Mouse (Mus musculus) CH12F3 (cell line): ENCODE measurements around the gene Cox11.

Source experiments
- in situ Hi-C: fragments of 300-500 bp; cut with MboI; formaldehyde crosslinking; loops from 2 replicates; pipeline ENCODE4 v1.14.3; 2020; ENCODE audit warnings: low sequenced_read_pairs

The Cox11 gene

DNA sequence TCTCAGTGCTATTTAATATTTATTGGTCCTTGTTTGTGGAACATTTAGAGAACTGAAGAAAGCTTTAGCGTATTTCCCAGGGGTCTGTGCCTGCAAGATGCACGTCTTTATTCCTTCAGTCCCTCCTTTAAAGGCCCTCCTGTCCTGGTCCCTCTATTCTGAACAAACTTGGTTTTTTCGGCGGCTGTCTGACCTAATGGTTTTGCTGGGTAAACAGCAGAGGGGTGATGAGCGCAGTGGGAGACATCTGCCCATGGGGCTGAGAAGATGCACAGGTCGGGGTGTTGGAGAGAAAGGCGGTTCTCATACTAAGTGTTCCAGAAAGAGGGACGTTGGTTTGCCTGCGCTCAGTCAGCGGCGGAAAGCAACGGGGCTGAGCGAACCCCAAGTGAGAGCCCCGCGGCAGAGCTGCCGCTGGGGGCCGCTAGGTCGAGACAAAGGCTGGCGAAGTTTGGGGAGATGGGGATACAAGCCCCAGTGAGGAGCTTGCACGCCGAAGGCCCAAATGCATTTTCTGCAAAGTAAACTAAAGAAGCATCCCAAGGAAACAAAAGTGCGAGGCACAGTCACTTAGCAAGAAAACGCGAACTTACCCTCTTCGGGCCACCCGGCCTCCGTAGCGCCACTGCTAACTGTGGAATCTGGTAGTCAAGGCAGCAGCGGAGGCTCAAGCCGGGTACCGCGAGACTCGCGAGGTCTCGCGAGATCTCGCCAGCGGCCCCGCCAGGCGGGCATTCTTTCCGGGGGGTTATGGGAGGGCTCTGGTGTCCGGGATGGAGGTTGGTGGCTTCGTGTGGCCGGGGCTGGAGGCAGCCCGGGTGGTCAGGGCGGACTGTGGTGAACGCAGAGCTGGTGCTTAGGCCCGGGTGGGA is at the start of gene Cox11, which contains the start of gene Stxbp4:
Gene Cox11 (plus strand): TSS at position 734 of the 872 bp plus-strand sequence.
Gene Stxbp4 (minus strand): TSS at position 645 of the 872 bp plus-strand sequence.
- in situ Hi-C loops = loop anchor here (10.0 kb wide), 1 partner anchor 443 kb away; no protein-coding TSS in a partner anchor

DNA sequence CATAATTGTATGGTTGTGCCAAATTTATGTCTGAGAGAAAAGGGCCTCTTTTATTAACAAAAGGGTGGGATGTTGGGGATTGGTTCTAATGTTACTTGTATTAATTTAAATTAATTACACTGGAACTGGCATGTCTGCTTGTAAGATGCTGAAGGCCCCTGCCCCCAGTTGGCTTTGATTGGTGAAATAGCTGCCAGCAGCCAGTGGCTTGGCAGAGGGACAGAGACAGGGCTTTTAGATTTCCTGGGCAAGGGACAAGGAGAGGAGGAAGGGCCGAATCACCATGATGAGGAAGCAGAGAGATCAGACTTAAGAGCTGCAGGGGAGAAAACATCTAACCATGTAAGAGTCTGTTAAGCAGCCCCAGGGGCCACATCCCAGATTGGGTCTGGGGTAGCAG is 47.0 kb upstream of the Cox11 start:
- in situ Hi-C loops = no loop called here

DNA sequence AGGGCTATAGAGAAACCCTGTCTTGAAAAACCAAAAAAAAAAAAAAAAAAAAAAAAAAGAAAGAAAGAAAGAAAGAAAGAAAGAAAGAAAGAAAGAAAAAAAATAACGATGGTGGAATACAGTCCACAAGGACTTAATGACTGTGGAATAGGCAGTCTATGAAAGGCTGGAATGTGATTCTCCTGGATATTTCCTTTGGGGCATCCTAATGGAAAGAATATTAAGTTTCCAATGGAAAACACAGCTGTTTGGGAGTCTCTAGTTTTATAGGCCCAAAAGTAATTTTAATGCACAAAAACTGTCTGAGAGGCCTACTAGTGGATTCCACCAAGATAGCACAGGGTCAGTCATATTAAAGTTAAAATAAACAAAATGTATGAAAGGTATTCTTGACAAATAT is 42.1 kb upstream of the Cox11 start:
- in situ Hi-C loops = no loop called here

DNA sequence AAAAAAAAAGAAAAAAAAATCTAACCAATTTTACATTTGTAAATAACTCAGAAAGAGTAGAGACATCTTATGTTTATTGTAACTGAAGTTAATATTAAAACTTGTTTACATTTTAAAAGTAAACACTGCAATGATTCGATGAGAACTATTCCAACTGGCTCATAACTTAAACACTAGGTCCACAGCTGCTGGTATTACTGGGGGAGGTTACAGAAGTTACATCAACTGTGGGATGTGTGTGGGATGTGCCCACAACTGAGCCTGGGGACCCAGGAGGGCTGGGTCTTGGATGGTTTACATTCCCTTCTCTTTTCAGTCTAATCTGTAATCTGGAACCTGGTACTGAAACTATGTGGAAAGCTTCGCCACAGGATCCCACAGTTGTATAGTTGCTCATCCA is 34.9 kb upstream of the Cox11 start:
- in situ Hi-C loops = loop anchor here (25.0 kb wide), 1 partner anchor 616 kb away; no protein-coding TSS in a partner anchor

DNA sequence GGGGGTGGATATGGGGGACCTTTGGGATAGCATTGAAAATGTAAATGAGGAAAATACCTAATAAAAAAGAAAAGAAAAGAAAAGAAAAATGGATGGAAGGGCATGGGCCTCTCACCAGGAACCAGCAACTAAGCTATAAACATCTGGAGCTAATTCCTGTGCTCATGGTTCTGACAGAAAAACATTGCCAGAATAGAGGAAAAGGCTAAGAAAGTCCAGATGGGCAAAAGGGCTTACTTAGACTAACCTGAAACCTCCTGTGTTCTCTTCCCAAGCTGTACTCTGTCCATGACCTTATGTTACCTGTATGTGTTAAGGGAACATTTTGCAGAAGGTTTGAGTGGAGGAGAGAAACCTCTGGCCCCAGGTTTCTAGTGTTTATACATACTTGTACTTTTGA is 25.9 kb upstream of the Cox11 start:
- in situ Hi-C loops = loop anchor here (10.0 to 25.0 kb wide), 2 partner anchors 427 to 625 kb away; partner anchors contain the start of gene Gm45716

DNA sequence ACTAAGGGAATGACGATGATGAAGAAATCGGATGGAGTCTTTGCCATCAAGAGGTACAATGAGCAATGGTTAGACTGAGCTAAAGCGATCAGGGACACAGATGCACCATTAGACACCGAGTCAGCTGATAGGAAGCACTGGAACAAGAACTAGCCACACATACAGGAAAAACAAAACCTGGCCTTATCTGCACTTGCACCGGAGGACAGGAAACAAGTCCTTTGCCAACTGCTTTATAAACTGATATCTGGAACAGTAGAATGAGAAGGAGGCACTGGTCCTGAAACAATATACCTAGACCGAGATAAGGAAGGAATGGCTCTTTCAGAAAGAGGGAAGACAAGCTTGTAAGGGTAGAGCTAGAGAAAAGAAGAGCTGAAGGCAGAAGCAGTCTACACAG is 23.2 kb upstream of the Cox11 start:
- in situ Hi-C loops = loop anchor here (5.0 to 25.0 kb wide), 3 partner anchors 307 to 627 kb away; partner anchors contain the start of gene Gm45716

DNA sequence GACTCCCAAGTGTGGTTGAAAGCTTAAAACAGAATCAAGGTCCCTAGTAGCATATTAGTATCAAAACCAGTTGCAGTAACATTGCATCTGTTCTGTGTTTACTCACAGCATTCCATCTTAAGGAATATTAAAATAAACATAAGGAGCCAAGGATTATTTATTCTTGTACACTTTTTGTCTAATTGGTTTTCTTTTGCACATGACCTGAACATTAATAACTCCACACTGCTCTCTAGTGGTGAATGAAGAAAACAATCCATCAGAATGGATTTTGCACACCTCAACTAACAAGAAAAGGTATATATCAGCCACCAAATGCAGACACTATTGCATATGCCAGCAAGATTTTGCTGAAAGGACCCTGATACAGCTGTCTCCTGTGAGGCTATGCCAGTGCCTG is 21.5 kb upstream of the Cox11 start:
- in situ Hi-C loops = loop anchor here (5.0 to 25.0 kb wide), 3 partner anchors 309 to 629 kb away; partner anchors contain the start of gene Gm45716

DNA sequence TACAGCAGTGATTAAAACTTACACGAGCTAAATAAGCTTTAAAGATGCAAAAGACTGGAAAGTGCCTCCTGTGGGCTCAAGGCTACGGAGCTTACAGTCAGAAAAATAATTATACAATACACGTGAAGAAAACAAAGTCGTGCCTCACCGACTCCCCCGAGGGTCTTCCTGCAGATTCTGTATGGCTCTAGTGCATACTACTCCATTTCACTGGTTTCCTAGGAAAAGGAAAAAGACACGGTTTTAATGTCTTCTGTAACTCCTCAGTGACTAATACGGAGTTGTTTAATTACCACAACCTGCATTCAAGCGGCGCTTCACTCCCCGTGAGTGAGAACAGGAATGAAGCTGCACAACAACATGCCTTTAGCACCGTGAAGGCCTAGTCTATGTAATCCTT is 15.9 kb upstream of the Cox11 start:
- in situ Hi-C loops = loop anchor here (25.0 kb wide), 1 partner anchor 635 kb away; no protein-coding TSS in a partner anchor

DNA sequence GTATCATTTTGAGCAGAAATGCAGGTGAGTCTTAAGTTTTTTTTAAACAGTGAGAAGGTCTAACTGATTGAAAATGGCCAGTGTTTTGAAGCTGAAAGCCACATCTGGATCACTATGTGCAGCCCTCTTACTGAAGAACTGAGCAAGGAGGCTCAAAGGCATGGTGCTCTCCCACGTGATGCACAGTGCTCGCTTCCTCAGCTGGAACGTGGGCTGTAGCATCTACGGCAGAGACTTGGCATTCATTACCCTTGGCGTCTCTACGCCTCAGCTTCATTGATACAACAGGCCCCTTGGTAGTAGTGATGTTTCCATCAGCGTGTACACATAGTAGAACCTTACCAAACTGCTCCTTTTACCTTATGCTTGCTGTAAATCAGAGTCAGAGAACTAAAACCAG is 15.5 kb upstream of the Cox11 start:
- in situ Hi-C loops = loop anchor here (25.0 kb wide), 1 partner anchor 635 kb away; no protein-coding TSS in a partner anchor

DNA sequence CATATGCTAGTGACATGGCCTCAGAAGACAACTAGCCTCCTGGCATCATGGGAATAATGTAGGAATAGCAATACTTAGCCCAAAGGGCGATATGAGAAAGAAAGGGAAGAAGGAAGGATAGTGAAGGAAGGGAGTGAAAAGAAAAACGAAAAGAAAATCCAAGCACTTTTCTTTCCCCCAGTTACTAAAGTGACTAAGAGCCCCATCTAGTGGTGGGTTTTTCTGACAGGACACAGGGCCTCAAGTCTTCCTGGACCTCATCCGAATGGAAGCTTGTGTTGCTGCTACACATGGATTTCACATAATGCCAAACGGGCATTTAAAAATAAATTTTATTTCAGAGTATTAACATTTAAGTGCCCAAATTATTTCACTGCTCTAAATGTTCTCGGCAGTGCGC is 14.5 kb upstream of the Cox11 start:
- in situ Hi-C loops = loop anchor here (25.0 kb wide), 1 partner anchor 636 kb away; no protein-coding TSS in a partner anchor

DNA sequence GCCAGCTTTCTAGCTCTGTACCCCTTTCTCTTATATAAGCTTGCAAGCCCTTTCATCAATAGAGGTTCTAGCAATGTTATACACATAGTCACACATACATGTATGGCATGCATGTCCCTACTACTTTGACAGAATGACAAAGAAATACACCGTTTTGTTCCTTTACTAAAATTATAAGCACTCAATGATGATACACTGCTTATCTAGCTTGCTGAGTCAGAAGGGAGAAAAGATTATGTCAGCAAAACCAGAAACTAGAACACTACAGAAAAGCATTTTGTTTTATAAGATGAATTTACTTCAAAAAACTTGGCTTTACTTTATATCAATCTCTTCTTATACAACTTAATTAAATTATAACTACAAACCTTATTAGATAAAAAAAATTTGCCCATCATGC is 12.8 kb upstream of the Cox11 start:
- in situ Hi-C loops = no loop called here

DNA sequence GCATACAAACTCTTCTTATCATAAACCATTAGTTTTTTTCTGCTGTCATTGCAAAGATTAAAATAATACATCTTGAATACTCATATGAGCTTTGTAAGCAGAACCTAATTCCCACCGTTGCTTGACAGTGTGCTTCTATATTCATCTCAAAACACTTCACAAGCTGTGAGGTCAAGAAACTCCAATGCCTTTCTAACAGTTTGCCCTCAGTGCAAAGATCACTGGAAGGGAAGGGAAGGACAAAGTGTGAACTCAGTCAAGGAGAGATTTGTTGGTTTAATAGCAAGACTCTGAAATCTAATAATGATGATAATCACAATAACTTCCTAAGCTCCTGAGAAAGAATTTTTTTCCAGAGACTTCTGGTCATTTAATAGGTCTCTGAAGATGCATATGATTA is 10.2 kb upstream of the Cox11 start:
- in situ Hi-C loops = no loop called here

DNA sequence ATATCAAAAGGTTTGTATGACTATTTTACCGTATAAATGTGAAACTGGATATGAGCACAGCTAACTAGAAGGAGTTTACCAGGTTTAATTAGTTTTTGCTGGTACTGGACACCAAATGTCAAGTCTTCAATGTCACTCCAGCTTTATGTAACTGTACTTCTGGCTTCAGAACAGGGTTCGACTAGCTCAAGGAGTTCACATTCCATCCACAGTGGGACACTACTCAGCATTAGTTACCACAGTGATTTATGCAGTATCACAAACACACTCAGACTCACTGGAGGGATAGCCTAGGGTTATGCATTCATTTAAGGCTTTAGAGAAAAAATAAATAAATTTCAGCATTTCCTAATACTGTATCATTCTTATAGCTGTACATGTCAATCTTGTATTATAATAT is 5.5 kb upstream of the Cox11 start:
- in situ Hi-C loops = loop anchor here (10.0 kb wide), 1 partner anchor 438 kb away; no protein-coding TSS in a partner anchor

DNA sequence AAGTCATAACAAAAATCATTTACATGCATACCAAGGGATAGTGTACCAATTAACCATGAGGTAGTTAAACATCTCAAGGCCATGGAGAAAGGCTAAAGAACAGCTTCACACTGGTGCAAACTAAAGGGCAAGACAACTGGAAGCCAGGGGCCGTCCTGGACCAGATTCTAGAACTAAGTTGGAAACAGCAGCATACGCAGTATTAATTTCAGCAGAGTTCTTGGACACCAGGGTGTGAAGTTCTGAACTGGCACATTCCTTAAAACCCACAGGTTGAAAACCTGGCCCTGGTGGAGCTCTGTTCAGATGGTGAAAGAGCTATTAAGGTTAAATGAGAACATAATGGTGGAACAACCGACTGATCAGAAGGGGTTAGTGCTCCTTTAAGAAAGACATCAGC is 3.3 kb upstream of the Cox11 start:
- in situ Hi-C loops = loop anchor here (10.0 kb wide), 1 partner anchor 440 kb away; no protein-coding TSS in a partner anchor

DNA sequence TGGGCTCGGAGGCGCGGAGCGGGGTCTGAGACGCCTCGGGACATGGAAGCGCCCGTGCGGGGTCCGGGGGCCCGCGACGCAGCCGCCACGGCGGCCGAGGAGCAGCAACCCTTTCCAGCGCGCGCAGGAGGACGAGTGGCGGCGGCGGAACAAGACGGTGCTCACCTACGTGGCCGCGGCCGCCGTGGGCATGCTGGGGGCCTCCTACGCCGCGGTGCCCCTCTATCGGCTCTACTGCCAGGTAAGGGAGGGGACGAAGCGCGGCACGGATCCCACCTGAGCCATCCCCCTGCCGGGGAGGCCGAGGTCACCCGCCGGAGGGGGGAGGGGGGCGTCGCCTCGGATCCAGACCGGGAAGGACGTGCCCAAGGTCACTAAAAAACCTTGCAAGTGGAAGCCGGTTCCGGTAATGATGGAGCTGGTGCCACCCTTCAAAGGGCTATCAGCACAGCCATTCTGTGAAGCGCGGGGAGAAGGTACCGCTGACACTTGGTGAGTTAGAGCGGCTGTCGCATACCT is 398 bp downstream of the Cox11 start:
- in situ Hi-C loops = loop anchor here (10.0 kb wide), 1 partner anchor 444 kb away; no protein-coding TSS in a partner anchor

DNA sequence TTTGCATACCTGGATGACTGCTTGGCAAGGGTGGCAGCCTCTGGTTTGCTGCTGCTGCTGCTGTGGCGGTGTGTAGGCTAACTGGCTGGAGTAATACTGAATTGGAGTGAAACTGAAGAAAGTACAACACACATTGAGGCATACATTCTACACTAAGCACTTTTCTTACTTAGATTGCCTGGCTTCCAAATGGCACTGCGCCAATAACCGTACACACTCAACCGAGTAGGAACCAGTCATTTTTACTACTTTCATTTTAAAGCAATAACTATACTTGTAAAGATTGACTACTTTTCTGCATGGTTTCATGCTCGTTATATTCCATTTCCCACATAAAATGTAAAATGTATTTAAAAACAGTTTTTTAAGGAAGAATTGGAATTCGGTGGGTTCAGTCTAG is 11.8 kb downstream of the Cox11 start:
- in situ Hi-C loops = no loop called here

DNA sequence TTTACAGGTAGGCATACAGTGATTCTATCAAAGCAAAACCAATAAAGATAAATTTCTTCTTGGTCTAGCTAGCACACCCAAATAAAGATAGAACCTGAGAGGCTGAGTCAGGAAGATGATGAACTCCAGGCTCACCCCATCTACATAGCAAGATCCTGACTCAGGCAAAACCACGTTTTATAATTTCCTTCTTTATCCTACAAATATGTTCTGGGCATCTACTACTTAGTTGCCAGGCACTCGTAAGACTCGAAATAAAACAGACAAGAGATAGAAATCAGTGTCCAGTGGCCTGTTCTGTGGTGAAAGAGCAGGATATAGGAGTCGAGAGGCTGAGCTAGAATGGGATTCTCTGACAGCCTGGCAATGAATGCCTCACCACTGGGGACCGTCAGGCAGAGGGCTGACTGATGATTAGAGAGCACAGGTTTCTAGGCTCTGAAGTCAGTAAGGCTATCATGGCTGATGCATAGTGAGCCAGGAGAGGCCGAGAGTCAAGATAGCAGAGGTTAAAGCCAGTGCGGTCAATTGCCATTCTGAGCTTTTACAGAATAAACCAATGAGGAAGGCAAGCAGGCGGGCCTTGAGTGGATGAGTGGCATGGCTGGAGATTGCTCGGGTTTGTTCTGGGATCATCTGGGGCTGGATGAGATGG is 12.4 kb downstream of the Cox11 start:
- in situ Hi-C loops = no loop called here

DNA sequence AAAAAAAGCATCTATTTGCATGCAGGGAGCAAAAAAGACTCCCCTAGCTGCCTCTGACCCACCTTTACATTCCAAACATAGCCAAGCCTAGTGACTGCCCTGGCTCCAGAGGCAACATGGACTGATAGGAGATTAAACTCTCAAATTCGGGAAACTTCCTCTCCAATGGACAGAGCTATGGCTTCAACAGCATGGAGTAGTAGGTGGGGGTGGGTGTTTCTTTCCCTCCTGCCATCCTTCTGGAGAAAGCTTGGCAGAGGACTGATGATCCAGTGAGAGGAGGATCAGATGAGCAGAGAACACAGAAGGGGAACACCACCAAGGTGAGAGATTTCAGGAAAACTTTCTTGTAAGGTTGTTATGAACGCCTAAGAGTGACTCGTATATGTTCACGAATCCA is 14.6 kb downstream of the Cox11 start:
- in situ Hi-C loops = no loop called here

DNA sequence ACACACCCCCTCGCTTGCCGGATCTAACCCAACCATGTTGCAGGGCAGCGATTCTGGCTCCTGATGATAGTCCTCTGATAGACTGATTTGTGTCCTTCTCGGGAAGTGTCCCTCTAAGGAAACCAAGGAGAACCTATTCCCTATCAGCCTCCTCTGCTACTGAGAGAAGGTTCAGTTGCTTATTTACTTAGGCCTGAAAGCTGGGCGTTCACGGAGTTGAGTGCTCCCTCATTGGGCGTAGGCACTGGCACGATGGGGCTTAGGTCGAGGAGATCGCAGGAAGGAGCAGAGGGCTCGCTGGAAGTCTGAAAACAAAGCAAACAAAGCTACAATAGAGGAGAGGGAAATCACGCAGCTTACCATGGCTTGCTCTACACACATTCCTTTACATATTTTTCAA is 19.6 kb downstream of the Cox11 start:
- in situ Hi-C loops = no loop called here

DNA sequence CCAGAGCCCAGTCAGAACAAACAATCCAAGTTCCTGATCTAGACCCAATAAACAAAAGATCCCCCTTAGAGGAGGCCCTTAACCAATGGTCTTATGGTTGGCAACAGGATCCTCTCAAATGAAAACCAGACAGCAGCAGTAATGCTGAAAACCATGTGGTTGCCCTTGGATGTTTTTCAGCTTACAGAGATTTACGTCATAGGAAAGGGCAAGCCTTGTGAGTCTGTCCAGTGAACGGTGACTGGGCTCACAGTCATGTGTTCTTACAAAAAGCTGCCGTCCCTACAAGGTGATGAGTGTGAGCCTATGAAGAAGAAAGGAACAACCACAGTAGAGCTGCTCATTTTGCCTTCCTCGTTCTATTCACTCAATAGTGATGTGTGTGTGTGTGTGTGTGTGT is 22.7 kb downstream of the Cox11 start:
- in situ Hi-C loops = no loop called here

DNA sequence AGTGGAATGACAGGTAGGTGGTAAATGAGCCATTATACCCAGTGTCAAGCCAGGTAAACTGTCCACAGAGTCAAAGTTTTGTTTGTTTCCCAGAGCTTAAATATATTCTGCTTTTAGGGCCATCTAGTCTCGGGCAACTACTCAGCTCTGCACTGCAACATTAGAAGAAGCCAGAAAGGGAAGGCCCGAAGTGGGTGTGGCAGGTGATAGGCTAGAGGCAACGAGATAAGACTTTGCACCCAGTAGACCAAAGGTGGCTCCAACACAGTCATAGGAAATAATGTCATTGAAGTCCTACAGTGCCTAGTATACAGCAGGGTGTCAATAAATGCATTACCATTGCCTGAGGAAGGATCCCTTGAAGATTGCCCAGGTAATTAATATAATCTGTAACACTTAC is 25.1 kb downstream of the Cox11 start:
- in situ Hi-C loops = no loop called here
